Mouse (Mus musculus): ENCODE results near the gene Zp1.

DNA sequence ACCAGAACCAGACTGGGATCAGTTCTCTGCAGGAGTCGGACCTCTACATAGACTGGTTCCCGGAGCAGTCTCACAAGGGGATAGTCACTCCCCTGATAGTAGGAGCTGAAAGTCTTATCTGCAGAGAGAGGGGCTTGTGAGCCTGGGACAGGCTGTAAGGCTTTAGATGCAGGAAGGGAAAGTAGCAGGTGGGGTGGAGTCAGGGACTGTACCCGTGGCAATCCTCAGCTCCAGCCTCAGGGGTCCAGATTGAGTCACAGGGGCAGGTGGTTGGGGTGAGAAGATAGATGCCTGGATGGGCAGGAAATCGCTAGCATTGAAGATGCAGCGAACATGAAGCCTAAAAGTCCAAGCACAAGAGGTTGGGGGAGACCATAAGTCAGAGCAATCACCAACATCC lies 3.9 kb downstream of the Zp1 start:
- TF ChIP-seq TAL1 (IDR thresholded peaks at IDR 0.05; ENCODE audit: low read length): no peak
- TF ChIP-seq GATA1 (IDR thresholded peaks at IDR 0.05; ENCODE audit: low read length): no peak

Measured in erythroblast, embryonic 14.5 days (primary cell).